Mouse (Mus musculus) CH12.LX (cell line): Measurements from ENCODE around the gene Ucn. TPM values are rescaled to one million over a fixed set of nuclear protein-coding genes. Genes with fewer than 3 reads are reported as not detected.

Experiments used
- DNase-seq: peaks from one replicate; pipeline ENCODE4 v3.0.0-alpha.2; 2013; ENCODE audit errors: extremely low read depth
- H3K27ac ChIP-seq: 2 replicates; pipeline ENCODE4 v1.5.1; 2012; ENCODE audit warnings: low read depth, mild to moderate bottlenecking, control low read depth, moderate library complexity; ENCODE audit not compliant: insufficient read depth
- H3K27me3 ChIP-seq: replicated peaks from 2 replicates; pipeline ENCODE3; 2012; ENCODE audit warnings: inconsistent platforms
- H3K36me3 ChIP-seq, 2 experiments: replicated peaks in 1 of 2; 2 replicates each; pipeline versions ENCODE3 to v1.6.1; 2012; ENCODE audit warnings: inconsistent platforms in 1 of 2, low read length in 1 of 2, mild to moderate bottlenecking in 1 of 2, mixed read lengths in 1 of 2, moderate library complexity in 1 of 2; ENCODE audit not compliant: control insufficient read depth in 1 of 2, insufficient read depth in 1 of 2
- H3K4me1 ChIP-seq, 2 experiments: 2 replicates each; pipeline ENCODE4 v1.6.1; 2012; ENCODE audit warnings: inconsistent platforms in 1 of 2, moderate library complexity in 1 of 2; ENCODE audit not compliant: insufficient read depth in 2 of 2, control insufficient read depth in 1 of 2
- H3K4me2 ChIP-seq: 2 replicates; pipeline ENCODE4 v1.6.1; 2012; ENCODE audit warnings: low read depth, mild to moderate bottlenecking, control low read depth; ENCODE audit not compliant: poor library complexity, insufficient read depth, severe bottlenecking
- H3K4me3 ChIP-seq, 3 experiments: fragments of 150-350 bp in 1 of 3; sonication (generic) in 1 of 3; replicated peaks in 1 of 3; 2 replicates each; pipeline versions ENCODE3 to v1.5.1; 2011 to 2012; ENCODE audit warnings: low read depth in 2 of 3, low read length in 2 of 3, mild to moderate bottlenecking in 2 of 3, moderate library complexity in 2 of 3, control low read depth in 1 of 3, improper control_type of control experiment in 1 of 3, inconsistent platforms in 1 of 3, mixed read lengths in 1 of 3; ENCODE audit not compliant: poor library complexity in 1 of 3
- H3K79me2 ChIP-seq: replicated peaks from 2 replicates; pipeline ENCODE4 v1.6.1; 2012; ENCODE audit warnings: mild to moderate bottlenecking, moderate library complexity; ENCODE audit not compliant: control insufficient read depth, poor library complexity, insufficient read depth, severe bottlenecking; ENCODE audit errors: extremely low read depth
- H3K9ac ChIP-seq: 2 replicates; pipeline ENCODE4 v1.6.1; 2012; ENCODE audit warnings: low read depth, mild to moderate bottlenecking, control low read depth, moderate library complexity; ENCODE audit not compliant: insufficient read depth
- H3K9me3 ChIP-seq: replicated peaks from 2 replicates; pipeline ENCODE3; 2012; ENCODE audit warnings: low read length, inconsistent platforms, mixed read lengths
- BHLHE40 ChIP-seq: IDR thresholded peaks from 2 replicates; pipeline ENCODE4 v1.6.1; 2011; ENCODE audit warnings: mild to moderate bottlenecking, low read depth, low read length, improper control_type of control experiment
- CHD1 ChIP-seq: IDR thresholded peaks from 2 replicates; pipeline ENCODE4 v1.6.1; 2012; ENCODE audit warnings: low read depth, low read length, improper control_type of control experiment, inconsistent platforms
- CHD2 ChIP-seq: IDR thresholded peaks from 2 replicates; pipeline ENCODE4 v1.6.1; 2011; ENCODE audit warnings: low read length, improper control_type of control experiment
- CTCF ChIP-seq, 2 experiments: IDR thresholded peaks in 1 of 2; conservative IDR thresholded peaks in 1 of 2; 2 replicates each; pipeline ENCODE4 v1.5.1; 2011 to 2012; ENCODE audit warnings: low read depth in 2 of 2, low read length in 2 of 2, improper control_type of control experiment in 1 of 2, inconsistent platforms in 1 of 2, mild to moderate bottlenecking in 1 of 2, moderate library complexity in 1 of 2
- E2F4 ChIP-seq: IDR thresholded peaks from 2 replicates; pipeline ENCODE4 v1.6.1; 2011; ENCODE audit warnings: low read depth, low read length, improper control_type of control experiment; ENCODE audit not compliant: insufficient replicate concordance
- ELF1 ChIP-seq: IDR thresholded peaks from 2 replicates; pipeline ENCODE4 v1.6.1; 2014; ENCODE audit warnings: low read depth, mild to moderate bottlenecking, inconsistent platforms, low read length, improper control_type of control experiment
- ETS1 ChIP-seq: conservative IDR thresholded peaks from 2 replicates; pipeline ENCODE4 v1.6.1; 2012; ENCODE audit warnings: low read depth, mild to moderate bottlenecking, inconsistent platforms, low read length, improper control_type of control experiment, moderate library complexity
- GABPA ChIP-seq: IDR thresholded peaks from 2 replicates; pipeline ENCODE4 v1.6.1; 2012; ENCODE audit warnings: low read depth, low read length, improper control_type of control experiment, inconsistent platforms; ENCODE audit not compliant: insufficient replicate concordance
- HCFC1 ChIP-seq: IDR thresholded peaks from 2 replicates; pipeline ENCODE4 v1.6.1; 2012; ENCODE audit warnings: low read depth, mild to moderate bottlenecking, inconsistent platforms, low read length, improper control_type of control experiment
- IRF4 ChIP-seq: IDR thresholded peaks from 2 replicates; pipeline ENCODE4 v1.6.1; 2014; ENCODE audit warnings: low read depth, mild to moderate bottlenecking, inconsistent platforms, low read length, improper control_type of control experiment
- JUN ChIP-seq: IDR thresholded peaks from 2 replicates; pipeline ENCODE4 v1.6.1; 2011; ENCODE audit warnings: low read depth, mild to moderate bottlenecking, low read length, improper control_type of control experiment, moderate library complexity; ENCODE audit not compliant: insufficient read depth
- JUND ChIP-seq: conservative IDR thresholded peaks from 2 replicates; pipeline ENCODE4 v1.6.1; 2011; ENCODE audit warnings: low read depth, low read length, improper control_type of control experiment
- KAT2A ChIP-seq: IDR thresholded peaks from 2 replicates; pipeline ENCODE4 v1.6.1; 2012; ENCODE audit warnings: low read length, improper control_type of control experiment, inconsistent platforms; ENCODE audit not compliant: insufficient replicate concordance
- MAFK ChIP-seq: IDR thresholded peaks from 2 replicates; pipeline ENCODE4 v1.6.1; 2011; ENCODE audit warnings: low read length, improper control_type of control experiment; ENCODE audit not compliant: insufficient replicate concordance
- MAX ChIP-seq: IDR thresholded peaks from 2 replicates; pipeline ENCODE4 v1.6.1; 2011; ENCODE audit warnings: low read length, improper control_type of control experiment
- MAZ ChIP-seq: IDR thresholded peaks from 2 replicates; pipeline ENCODE4 v1.6.1; 2012; ENCODE audit warnings: low read depth, mild to moderate bottlenecking, inconsistent platforms, low read length, improper control_type of control experiment, moderate library complexity
- MEF2A ChIP-seq: IDR thresholded peaks from 2 replicates; pipeline ENCODE4 v1.6.1; 2014; ENCODE audit warnings: low read depth, mild to moderate bottlenecking, inconsistent platforms, low read length, improper control_type of control experiment, borderline replicate concordance
- MXI1 ChIP-seq: IDR thresholded peaks from 2 replicates; pipeline ENCODE4 v1.6.1; 2011; ENCODE audit warnings: mild to moderate bottlenecking, low read depth, low read length, improper control_type of control experiment
- MYC ChIP-seq: IDR thresholded peaks from 2 replicates; pipeline ENCODE4 v1.6.1; 2011; ENCODE audit warnings: low read depth, mild to moderate bottlenecking, improper control_type of control experiment, low read length
- NELFE ChIP-seq: IDR thresholded peaks from 2 replicates; pipeline ENCODE4 v1.6.1; 2011; ENCODE audit warnings: low read depth, low read length, improper control_type of control experiment
- PAX5 ChIP-seq: IDR thresholded peaks from 2 replicates; pipeline ENCODE4 v1.6.1; 2012; ENCODE audit warnings: low read length, inconsistent platforms, mixed read lengths
- POLR2A ChIP-seq: IDR thresholded peaks from 2 replicates; pipeline ENCODE4 v1.6.1; 2011; ENCODE audit warnings: low read depth, mild to moderate bottlenecking, improper control_type of control experiment, low read length
- POLR2AphosphoS2 ChIP-seq: IDR thresholded peaks from 2 replicates; pipeline ENCODE4 v1.6.1; 2011; ENCODE audit warnings: low read depth, low read length, improper control_type of control experiment
- RAD21 ChIP-seq: IDR thresholded peaks from 2 replicates; pipeline ENCODE4 v1.6.1; 2011; ENCODE audit warnings: low read depth, mild to moderate bottlenecking, low read length, improper control_type of control experiment, moderate library complexity
- RCOR1 ChIP-seq: conservative IDR thresholded peaks from 2 replicates; pipeline ENCODE4 v1.6.1; 2012; ENCODE audit warnings: low read depth, mild to moderate bottlenecking, inconsistent platforms, low read length, improper control_type of control experiment
- SIN3A ChIP-seq: IDR thresholded peaks from 2 replicates; pipeline ENCODE4 v1.6.1; 2012; ENCODE audit warnings: low read length, improper control_type of control experiment, inconsistent platforms
- TBP ChIP-seq: conservative IDR thresholded peaks from 2 replicates; pipeline ENCODE4 v1.6.1; 2011; ENCODE audit warnings: low read depth, low read length, improper control_type of control experiment
- TCF12 ChIP-seq: IDR thresholded peaks from 2 replicates; pipeline ENCODE4 v1.6.1; 2014; ENCODE audit warnings: low read depth, mild to moderate bottlenecking, inconsistent platforms, low read length, improper control_type of control experiment
- USF1 ChIP-seq: IDR thresholded peaks from 2 replicates; pipeline ENCODE4 v1.6.1; 2014; ENCODE audit warnings: low read depth, mild to moderate bottlenecking, inconsistent platforms, low read length, improper control_type of control experiment
- USF2 ChIP-seq: conservative IDR thresholded peaks from 2 replicates; pipeline ENCODE4 v1.6.1; 2011; ENCODE audit warnings: low read depth, low read length, improper control_type of control experiment
- ZC3H11A ChIP-seq: IDR thresholded peaks from 2 replicates; pipeline ENCODE4 v1.6.1; 2012; ENCODE audit warnings: low read depth, mild to moderate bottlenecking, inconsistent platforms, low read length, improper control_type of control experiment
- ZKSCAN1 ChIP-seq: IDR thresholded peaks from 2 replicates; pipeline ENCODE4 v1.6.1; 2012; ENCODE audit warnings: low read depth, inconsistent platforms, low read length, improper control_type of control experiment, borderline replicate concordance
- ZMIZ1 ChIP-seq: IDR thresholded peaks from 2 replicates; pipeline ENCODE4 v1.6.1; 2012; ENCODE audit warnings: low read depth, mild to moderate bottlenecking, inconsistent platforms, low read length, improper control_type of control experiment
- ZNF384 ChIP-seq: IDR thresholded peaks from 2 replicates; pipeline ENCODE4 v1.6.1; 2012; ENCODE audit warnings: low read depth, low read length, improper control_type of control experiment, inconsistent platforms
- dilution Hi-C: fragments of 300-500 bp; cut with MboI; formaldehyde crosslinking; loops from 2 replicates; pipeline ENCODE4 v1.14.3; 2020; ENCODE audit warnings: low sequenced_read_pairs; ENCODE audit not compliant: extremely low pct_unique_long_range_greater_than_20kb, extremely low pct_ligation_motif_present
- in situ Hi-C: fragments of 300-500 bp; cut with MboI; formaldehyde crosslinking; loops from 3 replicates; pipeline ENCODE4 v1.14.3; 2019; ENCODE audit warnings: low sequenced_read_pairs, low pct_ligation_motif_present, low pct_unique_long_range_greater_than_20kb, mixed read lengths
- polyA plus RNA-seq: library from polyadenylated mRNA; unstranded; fragments of >175 nt; gene quantifications from 2 replicates; pipeline ENCODE4 v1.2.1, GENCODE M21; 2012; ENCODE audit warnings: low read depth; ENCODE audit not compliant: insufficient read length
- total RNA-seq, 2 experiments: library from RNA; depleted of rRNA; stranded (reverse); fragments of 300-350 nt in 1 of 2; fragments of >200 nt in 1 of 2; gene quantifications; 2 replicates each; pipeline ENCODE4 v1.2.3; 2012 to 2014

Ucn gene
- total and polyA plus RNA-seq, 3 experiments, result not detected

DNA sequence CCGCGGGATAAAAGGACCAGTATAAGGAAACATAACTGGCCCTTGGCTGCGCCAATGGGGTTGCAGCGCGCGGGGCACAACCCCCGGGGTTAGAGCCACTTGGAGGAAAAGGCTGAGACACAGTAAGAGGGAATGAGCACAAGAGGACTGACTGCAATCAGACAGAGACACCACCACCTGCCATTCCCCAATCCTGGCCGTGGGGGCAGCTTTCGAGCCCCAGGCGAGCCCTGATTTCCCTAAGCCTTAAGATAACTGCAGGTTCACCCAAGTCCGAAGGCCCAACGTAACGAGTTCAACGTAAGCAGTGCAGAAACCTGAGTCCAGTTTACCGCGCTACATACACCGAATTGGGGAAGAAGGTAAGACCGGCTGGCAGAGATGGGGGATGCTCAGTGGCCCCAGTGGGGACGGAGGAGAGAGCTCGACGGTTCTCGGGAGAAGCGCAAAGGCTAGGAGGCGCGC is 40.7 kb upstream of the Ucn start:
- Histone ChIP-seq H3K79me2 (peaks cover 48% of the 10 kb centered on the region), H3K4me1 (peaks cover 0 to 32% of the 10 kb centered on the region in 2 experiments; a peak in 2 of 4 replicates), H3K9me3 (no peaks in the 10 kb centered on the region), H3K27me3 (no peaks in the 10 kb centered on the region), H3K9ac (peak overlapping the region; percentile 93), H3K27ac (peak overlapping the region; percentile 95), H3K36me3 (peaks cover 3 to 33% of the 10 kb centered on the region in 2 experiments), H3K4me2 (peak overlapping the region; percentile 61; the same call in 1 of the 2 replicates), H3K4me3 (peak overlapping the region; percentile 78 to 97 (median 81))
- TF ChIP-seq ZNF384 (no peak), JUN (no peak), TCF12 (0 out of 2 replicates have a peak, but pooled peaks have one; percentile 40), ZMIZ1 (peak; percentile 30; the same call in 1 of the 2 replicates), CTCF (conservative IDR thresholded peaks at IDR 0.05 in 1 of 2, IDR thresholded peaks at IDR 0.05 in 1 of 2; ENCODE audit: low read depth in 2 of 2, low read length in 2 of 2) (no peak), MAX (peak; percentile 38; the same call in 1 of the 2 replicates), RAD21 (no peak), ELF1 (no peak), MYC (no peak), GABPA (no peak), SIN3A (0 out of 2 replicates have a peak, but pooled peaks have one; percentile 78), TBP (no peak), PAX5 (no peak), USF1 (no peak), POLR2AphosphoS2 (no peak; the same call in 1 of the 2 replicates), JUND (no peak), USF2 (no peak), IRF4 (no peak), CHD2 (0 out of 2 replicates have a peak, but pooled peaks have one; percentile 11), KAT2A (no peak), ZKSCAN1 (no peak), MAZ (peak; percentile 63; the same call in 1 of the 2 replicates), E2F4 (0 out of 2 replicates have a peak, but pooled peaks have one; percentile 71), POLR2A (no peak), ETS1 (0 out of 2 replicates have a peak, but pooled peaks have one; percentile 26), MEF2A (peak; percentile 35; the same call in 1 of the 2 replicates), NELFE (no peak), CHD1 (peak; percentile 88), BHLHE40 (0 out of 2 replicates have a peak, but pooled peaks have one; percentile 13), MXI1 (0 out of 2 replicates have a peak, but pooled peaks have one; percentile 8), MAFK (no peak), RCOR1 (peak; percentile 53; the same call in 1 of the 2 replicates), HCFC1 (no peak), ZC3H11A (no peak)
- in situ Hi-C loops, result no loop called here
- dilution Hi-C loops, result no loop called here
- peak; percentile 61 for DNase-seq
